Mouse (Mus musculus) heart, embryonic 10.5 days (tissue): ENCODE measurements at regions not wholly inside any gene's neighbourhood (a gene's known extent, or its start where the extent isn't known, plus 50 kb on each side); places are given as distances from the start of the nearest gene placed in this dataset.
A peak's percentile ranks its signal among the peaks of the same experiment; 100 is the strongest.

Source experiments
- DNase-seq: peaks from one replicate; pipeline ENCODE4 v3.0.0-alpha.2; 2017; ENCODE audit warnings: low spot score
- H3K27ac ChIP-seq: fragments of 300-500 bp; sonication (generic); 2 replicates; pipeline ENCODE4 v1.5.1; 2016; ENCODE audit warnings: mild to moderate bottlenecking
- H3K27me3 ChIP-seq: fragments of 300-500 bp; sonication (generic); 2 replicates; pipeline ENCODE4 v1.6.1; 2016; ENCODE audit warnings: mild to moderate bottlenecking; ENCODE audit not compliant: poor library complexity, insufficient read depth, severe bottlenecking
- H3K36me3 ChIP-seq: fragments of 300-500 bp; sonication (generic); 2 replicates; pipeline ENCODE4 v1.6.1; 2016; ENCODE audit warnings: mild to moderate bottlenecking, moderate library complexity
- H3K4me1 ChIP-seq: fragments of 300-500 bp; sonication (generic); 2 replicates; pipeline ENCODE4 v1.6.1; 2016; ENCODE audit warnings: mild to moderate bottlenecking
- H3K4me3 ChIP-seq: fragments of 300-500 bp; sonication (generic); 2 replicates; pipeline ENCODE4 v1.5.1; 2016; ENCODE audit warnings: mild to moderate bottlenecking, moderate library complexity
- H3K9me3 ChIP-seq: fragments of 300-500 bp; sonication (generic); 2 replicates; pipeline ENCODE4 v1.6.1; 2016; ENCODE audit warnings: mild to moderate bottlenecking, moderate library complexity
- WGBS: fragments of 180-500 bp; shearing (Covaris S2); methylation state at CpG from one replicate; pipeline ENCODE4 v1.1.7; 2016; 5-methylcytosine and 5-hydroxymethylcytosine counted together

DNA sequence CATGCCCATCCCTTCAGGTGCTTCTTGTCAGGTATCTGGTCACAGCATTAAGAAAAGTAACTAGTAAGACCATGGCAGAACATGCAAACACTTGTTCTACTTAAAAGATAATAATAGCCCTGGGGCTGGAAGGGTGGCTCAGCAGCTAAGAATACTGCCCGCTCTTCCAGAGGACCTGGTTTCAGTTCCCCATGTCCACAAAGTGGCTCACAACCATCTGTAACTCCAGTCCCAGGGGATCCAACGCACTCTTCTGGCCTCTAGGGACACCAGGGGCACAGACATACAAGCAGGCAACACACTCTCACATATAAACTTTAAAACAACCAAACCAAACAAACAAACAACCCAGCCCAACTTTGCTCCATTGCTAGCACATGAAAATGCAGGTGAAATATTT lies 55.2 kb upstream of the Ppp2r5a start:
- 0 out of 2 replicates have a peak, but pooled peaks cover 2% of the 10 kb centered on the region for H3K36me3 ChIP-seq
- H3K27me3 ChIP-seq, result no peaks in the 10 kb centered on the region
- no peak overlapping the region for H3K4me3 ChIP-seq
- no peak overlapping the region for H3K27ac ChIP-seq
- no peaks in the 10 kb centered on the region for H3K9me3 ChIP-seq
- peaks cover 79% of the 10 kb centered on the region for H3K4me1 ChIP-seq
- DNase-seq, result no peak
- 85% methylated on average over 2 of the region's 2 CpGs for WGBS

DNA sequence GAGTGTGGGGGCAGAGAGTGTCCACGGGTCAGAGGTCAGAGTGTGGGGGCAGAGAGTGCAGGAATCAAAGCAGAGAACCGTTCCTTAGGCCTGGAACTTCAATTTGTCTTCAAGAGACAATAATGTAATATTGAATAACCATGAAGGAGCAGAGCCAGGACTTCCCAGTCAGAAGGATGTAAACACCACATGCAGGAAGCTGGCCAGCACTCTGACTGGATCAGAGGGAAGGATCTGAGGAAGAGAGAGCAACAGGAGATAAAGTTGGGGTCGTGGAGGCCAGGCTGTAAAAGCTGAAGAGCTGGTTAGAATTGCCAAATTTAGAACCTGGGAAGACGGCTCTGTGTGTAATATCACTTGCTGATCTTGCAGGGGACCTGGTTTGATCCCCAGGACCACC lies 54.0 kb upstream of the Ppp2r5a start:
- Histone ChIP-seq H3K36me3 (0 out of 2 replicates have a peak, but pooled peaks cover 2% of the 10 kb centered on the region), H3K9me3 (no peaks in the 10 kb centered on the region), H3K4me1 (peaks cover 73% of the 10 kb centered on the region), H3K27ac (no peak overlapping the region), H3K4me3 (no peak overlapping the region), H3K27me3 (no peaks in the 10 kb centered on the region)
- 44% methylated on average over 4 of the region's 4 CpGs for WGBS
- no peak for DNase-seq

DNA sequence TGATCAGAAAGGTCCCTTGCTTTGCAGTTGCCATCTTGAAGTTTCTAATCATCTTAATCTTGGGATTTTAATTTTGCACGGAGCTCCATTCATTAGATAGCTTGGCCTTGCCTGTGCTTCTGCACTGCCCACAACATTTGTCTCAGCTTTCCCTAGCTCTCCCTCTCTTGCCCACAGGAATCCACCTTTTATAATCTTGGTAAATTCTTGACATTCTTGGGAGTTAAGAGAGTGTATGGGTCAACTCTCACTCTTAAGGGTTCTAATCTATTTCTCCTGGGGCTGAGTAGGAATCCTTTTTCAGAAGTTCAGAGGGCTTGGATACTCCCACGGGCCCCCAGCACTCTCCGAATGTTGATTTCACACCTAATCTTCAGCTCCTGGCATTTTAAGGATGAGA lies 51.5 kb upstream of the Ppp2r5a start:
- WGBS, result 12% methylated on average over 3 of the region's 3 CpGs
- Histone ChIP-seq H3K4me3 (peak overlapping the region; percentile 15; the same call in 1 of the 2 replicates), H3K9me3 (no peaks in the 10 kb centered on the region), H3K27ac (peak overlapping the region; percentile 49), H3K4me1 (peaks cover 64% of the 10 kb centered on the region), H3K27me3 (no peaks in the 10 kb centered on the region), H3K36me3 (0 out of 2 replicates have a peak, but pooled peaks cover 2% of the 10 kb centered on the region)
- no peak for DNase-seq

DNA sequence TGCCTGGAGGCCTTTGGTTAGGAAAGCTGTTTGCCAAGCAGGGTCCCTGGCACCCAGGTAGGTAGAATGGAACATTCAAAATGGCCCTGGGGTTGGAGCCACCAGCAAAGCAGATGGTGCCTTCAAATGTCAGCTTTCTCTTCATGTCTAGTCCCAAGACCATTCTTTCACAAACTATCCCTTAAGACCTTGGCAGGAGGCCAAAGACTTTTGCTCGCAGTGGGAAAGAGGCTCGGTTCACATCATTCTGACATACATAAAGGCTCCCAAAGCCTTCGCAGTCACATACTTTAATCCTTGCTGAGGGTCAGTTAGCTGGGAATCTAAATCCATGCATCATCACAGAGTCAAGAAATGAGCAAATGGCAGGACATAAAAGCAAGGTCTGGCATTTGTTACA lies 50.5 kb upstream of the Ppp2r5a start:
- 0 out of 2 replicates have a peak, but pooled peaks cover 2% of the 10 kb centered on the region for H3K36me3 ChIP-seq
- H3K27ac ChIP-seq, result peak overlapping the region; percentile 49
- no peak for DNase-seq

More for the DNA sequence above, 50.5 kb upstream of the Ppp2r5a start:
- Histone ChIP-seq H3K4me3 (no peak overlapping the region), H3K27me3 (no peaks in the 10 kb centered on the region), H3K4me1 (peaks cover 57% of the 10 kb centered on the region), H3K9me3 (no peaks in the 10 kb centered on the region)
- WGBS, result 58% methylated on average over 3 of the region's 3 CpGs
